Mouse (Mus musculus) T-helper 2 cell (primary cell): Measurements from ENCODE around the gene Zfr2.

Experiments used
- in situ Hi-C: fragments of 300-600 bp; cut with MboI, MseI; formaldehyde crosslinking; loops from one replicate; pipeline ENCODE4 v1.15.1; 2025; ENCODE audit warnings: high pct_unique_total_duplicates

Gene Zfr2

DNA sequence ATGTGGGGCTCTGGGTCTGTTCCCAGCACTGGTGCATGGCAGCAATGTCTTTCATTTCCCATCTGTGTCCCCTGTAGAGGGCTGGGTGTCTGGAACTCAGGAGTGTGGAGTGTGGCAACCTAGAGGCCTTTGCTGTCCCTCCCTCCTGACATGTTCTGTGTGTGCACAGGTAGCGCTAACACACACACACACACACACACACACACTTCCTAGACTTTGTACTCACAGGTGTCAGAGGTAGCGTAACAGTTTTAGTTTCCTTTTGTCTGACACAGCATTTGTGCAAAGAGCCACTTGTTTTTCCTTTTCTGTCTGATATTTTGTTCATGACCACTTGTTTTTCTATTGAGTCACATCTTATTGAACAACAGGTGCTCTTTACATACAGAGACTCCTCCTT lies 14.8 kb downstream of the Zfr2 start:
- in situ Hi-C loops, result no loop called here

DNA sequence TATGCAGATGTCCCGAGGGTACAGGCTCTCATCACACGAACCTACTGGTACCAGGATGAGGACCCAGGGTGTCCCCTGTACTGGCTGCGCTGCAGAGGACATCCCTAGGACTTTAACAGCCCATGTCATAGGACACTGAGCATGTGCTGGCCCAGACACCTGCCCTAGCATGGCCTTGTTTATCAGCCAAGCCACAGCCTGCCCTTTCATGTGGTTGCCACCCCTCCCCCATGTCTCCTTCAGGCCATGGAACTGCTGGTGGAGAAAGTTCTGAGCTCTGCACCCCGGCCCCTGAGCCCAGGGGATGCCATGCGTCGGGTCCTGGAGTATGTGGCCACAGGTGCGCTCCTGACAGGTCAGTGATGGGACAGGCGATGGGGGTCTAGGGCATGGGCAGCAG lies 16.5 kb downstream of the Zfr2 start:
- in situ Hi-C loops, result no loop called here

DNA sequence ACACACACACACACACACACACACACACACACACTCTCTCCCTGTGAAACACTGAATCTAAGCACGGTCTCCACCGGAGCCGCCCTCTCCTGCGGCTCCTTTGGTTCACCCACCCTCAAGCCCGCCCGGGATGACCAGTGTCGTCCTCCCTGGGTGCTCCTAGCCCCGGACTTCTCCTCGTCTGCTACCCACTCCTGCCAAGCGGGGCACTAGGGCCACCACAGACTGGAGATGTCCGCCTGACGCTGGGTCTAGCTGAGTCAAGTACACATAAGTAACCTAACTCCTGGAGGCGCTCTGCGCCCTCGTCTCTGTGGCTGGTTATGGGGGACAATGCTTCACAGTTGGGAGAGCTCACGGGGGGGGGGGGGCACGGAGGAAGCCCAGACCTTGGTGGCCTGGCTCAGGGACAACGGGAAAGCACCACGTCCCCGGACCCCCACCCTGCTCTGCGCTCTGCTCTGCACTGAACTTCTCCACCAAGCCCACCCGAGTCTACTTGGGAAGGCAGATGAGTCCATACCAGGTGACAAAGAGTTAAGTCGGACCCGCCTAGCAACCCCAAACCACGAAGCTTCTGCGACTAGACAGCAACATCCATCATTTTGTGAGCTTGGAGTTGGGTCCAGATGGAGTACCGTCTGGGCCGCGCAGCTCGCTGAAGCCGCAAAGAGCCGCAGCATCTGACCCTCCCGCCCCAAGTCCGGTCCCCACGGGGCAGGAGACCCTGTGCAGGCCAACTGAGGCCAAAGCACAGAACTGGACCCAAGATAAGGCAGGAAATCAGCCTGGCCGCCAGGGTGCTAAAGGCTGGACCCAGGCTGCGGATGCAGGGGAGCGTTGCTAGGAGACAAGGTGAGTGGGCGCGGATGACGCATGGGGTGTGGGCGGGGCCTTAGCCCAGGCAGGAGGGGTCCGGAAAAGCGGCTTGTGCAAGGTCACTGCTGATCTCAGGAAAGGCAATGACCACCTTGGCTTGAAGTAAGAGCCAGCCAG lies 19.8 kb downstream of the Zfr2 start, which contains the start of gene Matk:
Gene Matk (plus strand): TSS at position 512 of the 996 bp plus-strand sequence.
- in situ Hi-C loops, result no loop called here

DNA sequence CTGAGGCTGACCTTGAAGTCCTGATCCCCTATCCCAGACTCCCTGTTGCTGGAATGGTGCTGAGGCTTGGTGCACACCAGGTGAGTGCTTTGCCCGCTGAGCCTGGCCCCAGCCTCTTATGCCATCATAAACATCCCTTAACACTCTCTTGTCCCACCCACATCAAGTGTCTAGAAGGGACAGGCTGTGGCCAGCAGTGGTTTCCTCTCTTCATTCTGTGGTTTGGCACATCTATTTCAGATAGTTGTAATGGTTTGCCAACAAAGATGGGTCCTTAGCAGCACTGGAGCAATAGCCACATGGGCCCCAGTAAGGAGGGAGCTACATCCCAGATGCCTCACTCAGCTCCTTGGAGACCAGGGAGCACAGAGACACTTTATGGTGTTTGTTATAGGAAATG lies 21.9 kb downstream of the Zfr2 start:
- in situ Hi-C loops, result no loop called here

DNA sequence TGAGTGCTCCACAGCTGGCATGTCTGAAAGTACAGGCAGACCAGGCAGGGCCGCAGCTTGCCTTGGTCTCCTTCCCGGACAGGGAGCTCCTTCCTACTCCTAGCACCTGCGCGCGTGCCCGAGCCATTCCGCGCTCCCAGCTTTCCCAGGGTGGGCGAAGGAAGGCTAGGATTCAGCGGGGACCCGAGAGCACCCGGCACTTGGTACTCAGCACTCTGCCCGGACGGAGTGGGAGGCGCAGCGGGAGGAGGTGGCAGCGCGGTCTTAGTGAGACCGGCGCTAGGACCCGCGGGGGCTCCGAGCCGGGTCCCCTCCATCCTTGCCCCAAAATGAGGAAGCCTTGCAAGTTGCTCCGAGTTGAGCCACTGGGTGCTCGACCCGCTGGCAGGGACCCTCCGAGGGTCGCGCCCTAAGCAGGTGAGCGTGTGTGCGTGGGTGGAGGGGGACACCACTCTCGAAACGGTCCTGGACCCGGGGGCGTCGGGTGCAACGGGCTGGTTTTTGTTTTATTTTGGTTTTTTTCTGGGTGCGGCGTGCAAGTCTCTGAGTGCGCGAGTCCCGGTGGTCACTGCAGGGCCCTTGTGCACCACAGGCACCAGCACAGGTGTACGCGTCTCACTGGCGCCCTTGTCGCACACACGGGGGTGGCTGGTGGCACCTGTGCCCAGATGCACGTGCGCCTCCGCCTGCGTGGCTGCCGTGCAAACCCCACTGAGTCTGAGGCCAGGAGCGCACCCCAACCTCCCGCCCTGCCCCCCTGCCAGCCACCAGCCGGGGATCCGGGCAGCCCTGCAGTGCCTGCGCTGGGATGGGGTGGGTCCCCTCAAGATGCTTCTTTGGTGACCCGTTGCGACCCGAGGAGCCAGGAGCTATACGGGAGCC lies 24.4 kb downstream of the Zfr2 start:
- in situ Hi-C loops, result no loop called here

DNA sequence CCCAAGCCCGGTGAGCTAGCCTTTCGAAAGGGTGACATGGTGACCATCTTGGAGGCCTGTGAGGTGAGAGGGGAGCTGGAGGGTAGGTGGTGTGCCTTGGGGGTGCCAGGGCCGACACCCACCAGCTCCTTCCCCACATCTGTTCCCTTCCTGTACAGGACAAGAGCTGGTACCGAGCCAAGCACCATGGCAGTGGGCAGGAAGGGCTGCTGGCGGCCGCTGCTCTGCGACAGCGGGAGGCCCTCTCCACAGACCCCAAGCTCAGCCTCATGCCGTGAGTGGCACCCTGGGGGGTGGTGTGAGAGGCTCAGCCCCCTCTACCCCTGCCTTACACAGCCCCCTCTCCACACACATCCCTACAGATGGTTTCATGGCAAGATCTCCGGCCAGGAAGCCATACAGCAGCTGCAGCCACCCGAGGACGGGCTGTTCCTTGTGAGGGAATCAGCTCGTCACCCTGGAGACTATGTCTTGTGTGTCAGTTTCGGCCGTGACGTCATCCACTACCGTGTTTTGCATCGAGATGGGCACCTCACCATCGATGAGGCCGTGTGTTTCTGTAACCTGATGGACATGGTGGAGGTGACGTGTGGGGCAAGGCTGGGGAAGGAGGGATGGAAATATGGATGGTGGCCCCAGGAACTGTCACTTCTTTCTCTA lies 26.4 kb downstream of the Zfr2 start:
- in situ Hi-C loops, result no loop called here

DNA sequence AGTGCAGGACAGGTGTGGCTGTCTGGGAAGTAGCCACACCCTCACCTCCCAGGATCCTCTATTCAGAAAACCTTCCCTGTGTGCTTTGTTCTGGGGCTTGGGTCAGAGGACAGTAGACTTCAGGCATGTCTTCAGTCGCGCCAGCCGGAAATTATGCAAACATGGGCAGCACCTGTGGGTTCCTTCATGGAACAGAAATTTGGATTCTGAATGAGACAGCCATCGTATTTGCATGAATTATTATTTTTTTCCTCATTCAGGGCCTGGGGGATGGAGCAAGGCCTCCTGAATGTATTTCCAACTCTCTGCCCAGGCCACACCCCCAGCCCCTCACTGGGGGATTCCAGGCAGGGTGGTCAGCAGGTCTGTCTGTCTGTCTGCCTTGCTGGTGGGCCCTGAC lies 28.1 kb downstream of the Zfr2 start:
- in situ Hi-C loops, result no loop called here

DNA sequence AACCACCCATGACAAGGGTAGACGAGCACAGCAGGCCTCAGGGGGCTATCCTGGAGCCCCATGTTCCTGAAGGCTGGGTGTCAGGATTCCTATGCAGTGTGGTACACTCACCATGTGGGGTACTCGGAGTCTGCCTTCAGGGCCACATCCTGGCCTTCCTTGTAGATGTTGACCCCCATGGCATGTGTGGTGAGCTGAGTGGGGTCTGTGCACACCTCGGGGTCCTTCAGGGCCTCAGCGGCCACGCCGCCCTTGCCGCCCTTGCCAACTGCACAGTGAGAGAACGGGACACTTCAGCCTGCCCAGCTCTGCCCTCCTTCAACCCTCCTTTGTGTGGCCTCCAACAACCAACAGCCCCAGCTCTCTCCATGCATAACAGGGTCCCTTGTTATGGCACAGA lies 32.6 kb downstream of the Zfr2 start:
- in situ Hi-C loops, result no loop called here

DNA sequence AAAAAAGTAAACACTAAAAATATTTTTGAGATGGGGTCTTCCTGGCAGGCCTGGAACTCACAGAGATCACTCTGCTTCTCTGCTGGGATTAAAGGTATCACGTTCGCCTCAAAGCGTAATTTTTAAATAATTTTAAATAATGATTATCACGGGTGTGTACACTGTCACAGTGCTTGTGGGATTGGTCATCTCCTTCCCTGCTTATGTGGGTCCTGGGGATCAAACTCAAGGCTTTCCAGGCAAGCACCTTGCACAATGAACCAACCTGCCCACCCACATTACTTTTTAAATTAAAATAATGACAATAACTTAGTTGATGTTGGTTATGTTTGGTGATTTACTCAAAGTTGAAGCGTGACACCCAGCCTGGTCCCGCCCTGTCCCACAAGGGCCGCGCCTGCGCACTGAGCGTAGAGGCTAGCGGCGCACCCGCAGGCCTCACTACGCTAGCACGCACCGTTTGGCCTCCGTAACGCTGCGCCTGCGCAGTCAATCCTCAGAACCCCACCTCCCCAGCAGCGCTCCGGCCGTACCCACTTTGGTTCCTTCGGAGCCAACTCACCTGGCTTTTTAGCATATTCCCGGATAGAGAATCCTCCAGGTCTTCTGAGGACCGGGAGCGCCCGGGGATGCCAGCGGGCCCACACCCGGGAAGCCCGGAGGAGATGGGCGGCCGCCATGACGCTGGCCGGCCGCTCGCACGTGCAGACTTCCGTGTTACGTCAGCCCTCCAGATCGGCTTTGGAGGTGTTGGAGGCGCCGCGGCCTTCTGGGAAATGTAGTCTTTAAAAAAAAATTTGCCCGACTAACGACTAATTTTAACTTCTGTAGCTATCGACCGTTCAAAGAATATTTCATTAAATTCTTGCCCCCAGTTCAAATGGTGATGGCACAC lies 33.5 kb downstream of the Zfr2 start, which contains the start of the genes Mrpl54 and Apba3:
Gene Mrpl54 (minus strand): TSS at position 724 of the 895 bp plus-strand sequence.
Gene Apba3 (plus strand): TSS at position 750 of the 895 bp plus-strand sequence.
- in situ Hi-C loops, result no loop called here

DNA sequence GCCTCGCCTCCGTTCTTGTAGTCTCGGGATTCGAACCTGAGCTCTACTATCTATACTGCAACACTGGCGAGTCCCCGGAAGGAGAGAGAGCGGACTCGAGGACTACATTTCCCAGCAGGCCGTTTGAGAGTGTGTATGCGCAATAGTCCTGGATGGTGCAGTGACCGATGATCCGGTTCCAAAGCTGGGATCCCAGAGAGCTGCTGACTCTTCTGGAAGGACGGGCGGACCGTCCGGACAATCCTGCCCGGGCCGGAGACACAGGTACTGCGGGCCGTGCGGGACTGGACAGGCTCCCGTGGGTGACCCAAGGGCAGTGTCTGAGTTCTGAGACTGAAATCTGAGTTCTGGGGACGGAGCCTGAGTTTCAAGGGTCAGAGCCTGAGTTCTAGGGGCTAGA lies 35.1 kb downstream of the Zfr2 start:
- in situ Hi-C loops, result no loop called here

DNA sequence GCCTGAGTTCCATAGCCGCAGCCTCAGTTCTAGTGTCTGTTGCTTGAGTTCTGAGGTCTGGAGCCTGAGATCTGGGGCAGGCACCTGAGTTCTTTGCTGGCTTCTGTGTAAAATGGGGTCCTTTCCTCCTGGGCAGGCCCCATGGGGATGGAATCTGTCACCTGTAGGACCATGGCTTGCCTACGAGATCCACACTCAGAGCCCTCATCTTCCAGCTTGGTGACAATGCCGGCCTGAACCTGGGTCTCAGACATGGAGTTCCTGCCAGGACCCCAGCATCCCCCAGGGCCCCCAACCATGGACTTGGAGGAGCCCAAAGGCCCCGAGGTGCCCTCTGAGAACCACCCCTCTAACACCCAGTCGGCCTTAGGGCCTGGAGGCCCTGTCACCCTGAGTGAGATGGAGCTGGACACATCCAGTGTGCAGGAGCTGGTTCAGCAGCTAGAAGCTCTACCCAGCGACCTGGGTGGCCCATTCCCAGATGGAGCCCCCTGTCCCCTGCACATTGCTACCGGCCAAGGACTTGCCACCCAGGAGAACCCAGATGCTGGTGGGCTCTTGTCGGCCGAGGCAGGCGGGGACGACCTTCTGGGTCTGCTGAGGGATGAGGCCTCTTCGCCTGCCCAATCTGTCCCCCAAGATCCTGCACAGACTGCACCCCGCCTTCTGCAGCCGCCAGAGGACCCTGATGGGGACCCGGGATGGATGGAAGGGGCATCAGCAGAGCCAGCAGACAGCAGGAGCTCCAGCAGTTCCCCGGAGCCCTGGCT lies 35.9 kb downstream of the Zfr2 start:
- in situ Hi-C loops, result no loop called here

DNA sequence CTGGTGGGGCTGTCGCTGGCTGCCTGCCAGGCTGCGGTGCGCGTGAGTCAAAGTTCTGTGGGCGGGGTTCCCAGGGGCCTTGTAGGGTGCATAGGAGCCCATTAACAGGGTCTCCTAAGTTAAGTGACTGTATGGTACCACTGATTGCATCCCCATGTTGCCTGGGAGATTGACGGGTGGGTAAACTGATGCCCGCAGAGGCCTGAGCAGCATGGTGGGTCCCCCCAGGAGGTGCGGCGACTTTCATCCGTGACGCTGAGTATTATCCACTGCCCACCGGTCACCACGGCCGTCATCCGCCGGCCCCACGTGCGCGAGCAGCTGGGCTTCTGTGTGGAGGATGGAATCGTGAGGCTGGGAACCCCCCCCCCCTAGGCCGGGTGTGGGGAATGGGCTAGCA lies 39.4 kb downstream of the Zfr2 start:
- in situ Hi-C loops, result no loop called here

DNA sequence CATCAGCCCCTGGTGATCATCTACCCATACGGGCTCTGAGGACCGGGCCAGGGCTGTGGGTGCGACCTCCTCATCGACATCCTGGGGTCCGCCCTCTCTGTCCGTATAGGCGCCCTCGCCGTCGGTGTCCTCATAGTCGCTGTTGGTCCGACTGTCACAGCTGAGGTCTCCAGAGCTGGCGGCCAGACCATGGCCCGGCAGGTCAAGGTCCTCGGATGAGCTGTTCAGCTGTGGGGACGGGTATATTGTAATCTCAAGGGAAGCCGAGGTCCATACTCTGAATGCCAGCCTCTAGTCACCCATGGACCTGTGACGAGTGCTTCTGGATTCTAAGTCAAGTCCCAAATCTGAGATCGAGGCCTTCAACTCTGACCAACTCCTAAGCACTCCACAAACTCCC lies 40.9 kb downstream of the Zfr2 start:
- in situ Hi-C loops, result no loop called here

DNA sequence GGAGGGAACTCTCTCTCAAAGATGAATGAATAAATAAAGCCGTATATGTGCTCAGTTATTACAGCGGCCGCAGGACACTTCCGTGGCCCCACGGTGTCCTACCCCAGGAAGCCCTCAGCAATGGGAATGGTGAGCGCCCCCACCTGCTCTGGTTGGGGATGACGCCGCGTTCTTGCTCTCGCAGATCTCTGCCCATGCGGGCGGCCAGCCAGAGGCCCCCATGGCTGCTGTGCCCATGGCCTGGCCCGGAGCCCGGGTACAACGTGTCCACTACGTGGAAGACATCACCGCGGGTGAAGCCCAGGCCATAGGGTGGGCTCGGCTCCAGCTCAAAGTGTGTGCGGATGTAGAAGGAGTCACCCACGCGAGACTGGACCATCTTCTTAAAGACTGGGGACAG lies 44.7 kb downstream of the Zfr2 start:
- in situ Hi-C loops, result no loop called here

DNA sequence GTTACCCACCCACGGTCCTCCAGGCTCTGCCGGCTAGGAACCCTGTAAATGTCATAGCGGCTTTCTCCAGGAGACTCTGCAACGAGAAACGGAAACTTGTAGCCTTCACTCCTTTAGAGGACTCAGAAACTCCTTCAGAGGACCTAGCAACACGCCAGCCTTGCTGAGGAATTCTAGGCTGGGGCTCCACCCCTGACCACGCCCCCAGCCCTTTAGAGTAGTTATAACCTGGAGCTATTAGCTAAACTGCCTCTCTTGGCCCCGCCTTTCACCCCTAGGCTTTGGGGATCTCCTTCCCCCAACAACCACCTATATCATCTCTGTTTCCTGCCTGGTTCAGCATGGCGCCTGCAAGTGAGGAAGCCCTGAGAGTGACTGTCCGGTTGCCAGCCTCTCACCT lies 46.5 kb downstream of the Zfr2 start:
- in situ Hi-C loops, result no loop called here

DNA sequence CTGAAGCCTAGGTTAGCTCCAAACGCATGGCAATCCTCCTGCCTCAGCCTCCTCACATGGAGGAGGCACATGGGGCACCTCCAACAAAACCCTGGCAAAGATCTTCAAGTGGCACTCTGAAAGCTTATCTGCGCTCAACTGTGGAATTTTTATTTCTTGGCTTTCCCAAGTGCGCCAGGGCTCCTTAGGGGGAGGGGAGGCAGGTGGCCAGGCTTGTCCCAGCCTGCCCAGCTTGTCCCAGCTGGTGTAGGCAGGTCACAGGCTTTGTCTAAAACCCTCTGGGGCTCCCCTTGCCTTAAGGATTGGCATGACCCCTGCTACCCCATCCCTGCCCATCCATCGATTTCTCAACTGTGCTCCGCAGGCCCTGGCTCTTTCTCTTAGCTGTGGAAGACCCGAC lies 51.2 kb downstream of the Zfr2 start:
- in situ Hi-C loops, result no loop called here

DNA sequence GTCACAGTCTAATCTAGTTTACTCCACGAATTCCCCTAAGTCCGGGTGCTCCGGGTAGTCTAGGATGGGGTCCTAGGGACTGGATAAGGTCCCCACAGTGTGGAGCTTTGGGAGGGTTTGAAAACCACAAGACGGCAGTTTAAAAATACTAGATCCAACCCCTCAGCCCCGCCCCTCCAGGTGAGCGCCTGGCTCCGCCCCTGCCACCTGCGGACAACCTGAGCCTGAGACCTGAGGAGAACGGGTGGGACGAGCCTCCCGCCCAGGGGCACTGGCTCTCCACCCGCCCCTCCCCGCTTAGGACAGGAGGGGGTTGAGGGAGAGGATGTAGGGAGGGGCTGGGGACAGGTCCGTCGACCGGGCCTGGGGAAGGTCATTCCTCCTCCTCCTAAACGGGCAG lies 51.8 kb downstream of the Zfr2 start:
- in situ Hi-C loops, result loop anchor here (5.0 kb wide), 1 partner anchor 38 kb away; the partner anchor contains the start of gene Cactin

DNA sequence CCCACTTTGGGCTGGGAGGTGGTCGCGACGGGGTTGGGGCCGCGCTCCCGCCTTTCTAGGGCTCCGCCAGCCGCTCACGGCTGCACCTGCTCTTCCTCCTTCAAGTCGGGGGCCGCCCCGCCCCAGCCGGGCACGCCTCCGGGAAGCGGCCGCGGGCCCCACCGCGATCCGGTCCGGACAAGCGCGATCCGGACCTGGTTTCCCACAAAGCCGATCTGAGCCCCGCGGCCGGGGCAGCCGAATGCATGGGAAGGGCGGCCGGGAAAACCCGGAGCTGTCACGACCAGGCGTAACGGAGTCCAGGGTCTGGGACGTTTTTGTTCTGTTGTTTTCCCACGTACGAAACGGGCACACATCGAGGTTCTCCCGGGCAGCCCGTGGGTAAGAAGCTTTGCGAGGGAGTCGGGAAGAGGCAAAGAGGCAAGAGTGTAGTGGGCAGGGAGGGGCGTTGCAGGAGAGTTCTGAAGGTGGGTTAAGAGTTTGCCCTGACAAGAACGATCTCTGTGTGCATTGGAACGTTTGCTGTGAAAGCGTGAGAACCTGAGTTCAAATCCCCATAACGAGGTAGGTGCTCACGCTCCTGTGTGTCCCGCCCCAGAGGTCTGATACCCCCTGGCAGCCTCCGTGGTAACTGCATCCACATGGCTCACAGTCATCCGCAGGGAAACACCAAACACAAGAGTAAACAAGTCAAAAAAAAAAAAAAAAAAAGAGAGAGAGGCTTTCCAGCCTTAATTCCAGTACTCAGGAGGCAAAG lies 52.9 kb downstream of the Zfr2 start:
- in situ Hi-C loops, result loop anchor here (5.0 kb wide), 1 partner anchor 36 kb away; the partner anchor contains the start of gene Cactin

DNA sequence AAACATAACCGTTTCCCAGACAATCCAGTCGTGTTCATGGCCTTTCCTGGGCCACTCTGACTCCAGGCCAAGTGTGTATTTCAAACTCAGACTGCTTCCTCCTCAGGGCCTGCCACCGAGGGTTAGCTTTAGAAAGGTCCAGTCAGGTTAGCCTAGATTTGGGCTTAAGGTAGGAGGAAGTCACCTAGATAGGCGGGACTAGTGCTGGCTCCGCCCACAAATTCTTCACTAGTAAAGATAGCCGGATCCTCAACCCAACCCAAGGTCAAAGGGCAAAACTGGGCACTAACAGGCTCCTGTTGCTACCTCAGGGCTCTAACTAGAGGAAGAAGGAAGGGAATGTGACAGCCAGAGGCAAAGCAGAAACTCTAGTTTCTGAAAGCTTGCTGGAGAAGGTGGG lies 53.6 kb downstream of the Zfr2 start:
- in situ Hi-C loops, result loop anchor here (5.0 kb wide), 1 partner anchor 36 kb away; the partner anchor contains the start of gene Cactin
